Mouse (Mus musculus): ENCODE data around the gene Fgd4. TPM values are rescaled to one million over a fixed set of nuclear protein-coding genes. Genes with fewer than 3 reads are reported as not detected.

Gene Fgd4
- polyA plus RNA-seq, 1 experiment from 2014 or later = 16.7 TPM

GRCm38 (mm10) chr16:16573167-16573566 lies 27.2 kb downstream of the Fgd4 start:
- 93% methylated on average over 1 of the region's 1 CpGs for WGBS
- Histone ChIP-seq H3K9ac (ENCODE audit: low read depth, low read length) (no peak overlapping the region), H3K4me2 (ENCODE audit: low read length) (no peak overlapping the region), H3K4me3 (ENCODE audit: low read length) (no peak overlapping the region), H3K4me1 (ENCODE audit: control insufficient read depth, insufficient read depth, low read depth, low read length) (no peaks in the 10 kb centered on the region), H3K9me3 (ENCODE audit: control insufficient read depth, low read length) (no peaks in the 10 kb centered on the region), H3K27me3 (replicated peaks; ENCODE audit: control insufficient read depth, insufficient read depth, low read length) (no peaks in the 10 kb centered on the region), H3K27ac (ENCODE audit: low read depth, low read length) (no peak overlapping the region), H3K36me3 (ENCODE audit: control insufficient read depth, insufficient read depth, low read length) (no peaks in the 10 kb centered on the region)
- ATAC-seq = no peak

- H3K27me3 ChIP-seq (replicated peaks; ENCODE audit: control insufficient read depth, insufficient read depth, low read length) = no peaks in the 10 kb centered on the region
- no peaks in the 10 kb centered on the region for H3K36me3 ChIP-seq (ENCODE audit: control insufficient read depth, insufficient read depth, low read length)
- ATAC-seq = no peak
These were observed 29.0 kb downstream of the Fgd4 start for GRCm38 (mm10) chr16:16571356-16571755.

GRCm38 (mm10) chr16:16566786-16567185 lies 33.6 kb downstream of the Fgd4 start:
- no peaks in the 10 kb centered on the region for H3K27me3 ChIP-seq (replicated peaks; ENCODE audit: control insufficient read depth, insufficient read depth, low read length)
- H3K9ac ChIP-seq (ENCODE audit: low read depth, low read length) = no peak overlapping the region
- no peak overlapping the region for H3K4me3 ChIP-seq (ENCODE audit: low read length)
- H3K9me3 ChIP-seq (ENCODE audit: control insufficient read depth, low read length) = no peaks in the 10 kb centered on the region
- no peak overlapping the region for H3K27ac ChIP-seq (ENCODE audit: low read depth, low read length)
- no peak for ATAC-seq
- WGBS = 24% methylated on average over 1 of the region's 1 CpGs
- H3K36me3 ChIP-seq (ENCODE audit: control insufficient read depth, insufficient read depth, low read length) = no peaks in the 10 kb centered on the region
- no peak overlapping the region for H3K4me2 ChIP-seq (ENCODE audit: low read length)
- no peaks in the 10 kb centered on the region for H3K4me1 ChIP-seq (ENCODE audit: control insufficient read depth, insufficient read depth, low read depth, low read length)

More at GRCm38 (mm10) chr16:16571356-16571755, 29.0 kb downstream of the Fgd4 start:
- Histone ChIP-seq H3K4me1 (ENCODE audit: control insufficient read depth, insufficient read depth, low read depth, low read length) (no peaks in the 10 kb centered on the region), H3K9me3 (ENCODE audit: control insufficient read depth, low read length) (no peaks in the 10 kb centered on the region), H3K4me2 (ENCODE audit: low read length) (no peak overlapping the region), H3K9ac (ENCODE audit: low read depth, low read length) (no peak overlapping the region), H3K27ac (ENCODE audit: low read depth, low read length) (no peak overlapping the region), H3K4me3 (ENCODE audit: low read length) (no peak overlapping the region)
- 84% methylated on average over 3 of the region's 3 CpGs for WGBS

- H3K36me3 ChIP-seq (ENCODE audit: control insufficient read depth, insufficient read depth, low read length) = no peaks in the 10 kb centered on the region
- WGBS = 92% methylated on average over 5 of the region's 5 CpGs
- no peaks in the 10 kb centered on the region for H3K27me3 ChIP-seq (replicated peaks; ENCODE audit: control insufficient read depth, insufficient read depth, low read length)
- H3K4me2 ChIP-seq (ENCODE audit: low read length) = no peak overlapping the region
- no peak for ATAC-seq
- H3K4me1 ChIP-seq (ENCODE audit: control insufficient read depth, insufficient read depth, low read depth, low read length) = no peaks in the 10 kb centered on the region
- H3K9ac ChIP-seq (ENCODE audit: low read depth, low read length) = no peak overlapping the region
- no peak overlapping the region for H3K27ac ChIP-seq (ENCODE audit: low read depth, low read length)
- no peaks in the 10 kb centered on the region for H3K9me3 ChIP-seq (ENCODE audit: control insufficient read depth, low read length)
- no peak overlapping the region for H3K4me3 ChIP-seq (ENCODE audit: low read length)
These were observed 34.1 kb downstream of the Fgd4 start for GRCm38 (mm10) chr16:16566215-16566614.

- Histone ChIP-seq H3K4me1 (ENCODE audit: control insufficient read depth, insufficient read depth, low read depth, low read length) (no peaks in the 10 kb centered on the region), H3K9ac (ENCODE audit: low read depth, low read length) (no peak overlapping the region), H3K4me2 (ENCODE audit: low read length) (no peak overlapping the region), H3K4me3 (ENCODE audit: low read length) (no peak overlapping the region), H3K27ac (ENCODE audit: low read depth, low read length) (no peak overlapping the region), H3K9me3 (ENCODE audit: control insufficient read depth, low read length) (no peaks in the 10 kb centered on the region), H3K36me3 (ENCODE audit: control insufficient read depth, insufficient read depth, low read length) (no peaks in the 10 kb centered on the region), H3K27me3 (replicated peaks; ENCODE audit: control insufficient read depth, insufficient read depth, low read length) (no peaks in the 10 kb centered on the region)
- no peak for ATAC-seq
These were observed 34.6 kb downstream of the Fgd4 start for GRCm38 (mm10) chr16:16565786-16566185.

GRCm38 (mm10) chr16:16560718-16561117 lies 39.6 kb downstream of the Fgd4 start:
- Histone ChIP-seq H3K9me3 (ENCODE audit: control insufficient read depth, low read length) (no peaks in the 10 kb centered on the region), H3K27me3 (replicated peaks; ENCODE audit: control insufficient read depth, insufficient read depth, low read length) (no peaks in the 10 kb centered on the region), H3K27ac (ENCODE audit: low read depth, low read length) (no peak overlapping the region), H3K9ac (ENCODE audit: low read depth, low read length) (no peak overlapping the region), H3K4me2 (ENCODE audit: low read length) (no peak overlapping the region), H3K4me3 (ENCODE audit: low read length) (no peak overlapping the region; the same call in 1 of the 2 replicates), H3K4me1 (ENCODE audit: control insufficient read depth, insufficient read depth, low read depth, low read length) (peaks cover 11% of the 10 kb centered on the region), H3K36me3 (ENCODE audit: control insufficient read depth, insufficient read depth, low read length) (no peaks in the 10 kb centered on the region)
- ATAC-seq = no peak

GRCm38 (mm10) chr16:16559878-16560531 lies 40.3 kb downstream of the Fgd4 start:
- peak overlapping the region; percentile 74 for H3K4me2 ChIP-seq (ENCODE audit: low read length)
- H3K27me3 ChIP-seq (replicated peaks; ENCODE audit: control insufficient read depth, insufficient read depth, low read length) = no peaks in the 10 kb centered on the region
- no peaks in the 10 kb centered on the region for H3K36me3 ChIP-seq (ENCODE audit: control insufficient read depth, insufficient read depth, low read length)
- ATAC-seq = peak; percentile 98
- H3K4me1 ChIP-seq (ENCODE audit: control insufficient read depth, insufficient read depth, low read depth, low read length) = peaks cover 11% of the 10 kb centered on the region
- H3K27ac ChIP-seq (ENCODE audit: low read depth, low read length) = peak overlapping the region; percentile 90
- peak overlapping the region; percentile 54 for H3K4me3 ChIP-seq (ENCODE audit: low read length)
- WGBS = under 1% methylated on average over 9 of the region's 9 CpGs
- H3K9ac ChIP-seq (ENCODE audit: low read depth, low read length) = peak overlapping the region; percentile 65
- H3K9me3 ChIP-seq (ENCODE audit: control insufficient read depth, low read length) = no peaks in the 10 kb centered on the region

- H3K9me3 ChIP-seq (ENCODE audit: control insufficient read depth, low read length) = no peaks in the 10 kb centered on the region
- no peaks in the 10 kb centered on the region for H3K36me3 ChIP-seq (ENCODE audit: control insufficient read depth, insufficient read depth, low read length)
- WGBS = 9% methylated on average over 3 of the region's 3 CpGs
- no peaks in the 10 kb centered on the region for H3K27me3 ChIP-seq (replicated peaks; ENCODE audit: control insufficient read depth, insufficient read depth, low read length)
- H3K4me2 ChIP-seq (ENCODE audit: low read length) = peak overlapping the region; percentile 74
- peak; percentile 59 for ATAC-seq
- H3K9ac ChIP-seq (ENCODE audit: low read depth, low read length) = peak overlapping the region; percentile 65
- H3K27ac ChIP-seq (ENCODE audit: low read depth, low read length) = peak overlapping the region; percentile 90
- H3K4me3 ChIP-seq (ENCODE audit: low read length) = peak overlapping the region; percentile 54
- H3K4me1 ChIP-seq (ENCODE audit: control insufficient read depth, insufficient read depth, low read depth, low read length) = peaks cover 14% of the 10 kb centered on the region
These were observed 41.1 kb downstream of the Fgd4 start for GRCm38 (mm10) chr16:16559016-16559877.

- no peaks in the 10 kb centered on the region for H3K27me3 ChIP-seq (replicated peaks; ENCODE audit: control insufficient read depth, insufficient read depth, low read length)
- H3K4me1 ChIP-seq (ENCODE audit: control insufficient read depth, insufficient read depth, low read depth, low read length) = peaks cover 16% of the 10 kb centered on the region
- peak overlapping the region; percentile 74 for H3K4me2 ChIP-seq (ENCODE audit: low read length)
- 74% methylated on average over 4 of the region's 4 CpGs for WGBS
- no peaks in the 10 kb centered on the region for H3K36me3 ChIP-seq (ENCODE audit: control insufficient read depth, insufficient read depth, low read length)
- peak overlapping the region; percentile 34 for H3K4me3 ChIP-seq (ENCODE audit: low read length)
- no peak overlapping the region for H3K27ac ChIP-seq (ENCODE audit: low read depth, low read length)
- H3K9me3 ChIP-seq (ENCODE audit: control insufficient read depth, low read length) = no peaks in the 10 kb centered on the region
- peak overlapping the region; percentile 41; the same call in 1 of the 2 replicates for H3K9ac ChIP-seq (ENCODE audit: low read depth, low read length)
- ATAC-seq = no peak
These were observed 42.6 kb downstream of the Fgd4 start for GRCm38 (mm10) chr16:16557738-16558137.

All from hindbrain, embryonic 16.5 days (tissue).